Mouse (Mus musculus) thymus, adult 2 months (tissue): ENCODE measurements around the gene Olfr698.

Experiments used
- CTCF ChIP-seq: fragments of 200-500 bp; IDR thresholded peaks from 2 replicates; pipeline ENCODE4 v1.5.1; 2012; ENCODE audit warnings: mild to moderate bottlenecking, control low read depth, low read length, moderate library complexity, borderline replicate concordance; ENCODE audit not compliant: control insufficient read depth, poor library complexity, insufficient read depth; ENCODE audit errors: extremely low read depth
- POLR2A ChIP-seq: fragments of 200-500 bp; IDR thresholded peaks from 2 replicates; pipeline ENCODE4 v1.6.1; 2012; ENCODE audit warnings: mild to moderate bottlenecking, low read length, control low read depth, moderate library complexity; ENCODE audit not compliant: control insufficient read depth, poor library complexity, insufficient read depth; ENCODE audit errors: extremely low read depth

- TF ChIP-seq CTCF (no peak), POLR2A (no peak)
These were observed 9.4 kb downstream of the Olfr698 start for GRCm38 (mm10) chr7:106745811-106746210.
